Mouse (Mus musculus) intestine, postnatal 0 days (tissue): ENCODE data around the gene Rtn4rl1. TPM values are rescaled to one million over a fixed set of nuclear protein-coding genes. Genes with fewer than 3 reads are reported as not detected.
"Not testable (repeated sequence)": the region's sequence is repeated elsewhere in the genome, so short reads cannot be mapped to it uniquely, and the experiment has no call there.

Experiments
- ATAC-seq: fragments of 200-750 bp; cut with Nextera tagmentation; 2 replicates; pipeline ENCODE4 v1.8.0; 2017; ENCODE audit warnings: mild to moderate bottlenecking, moderate TSS enrichment, moderate library complexity
- H3K27ac ChIP-seq: fragments of 300-500 bp; sonication (generic); 2 replicates; pipeline ENCODE4 v1.5.1; 2014; ENCODE audit warnings: mild to moderate bottlenecking, low read depth, low read length, moderate library complexity
- H3K27me3 ChIP-seq: fragments of 300-500 bp; sonication (generic); replicated peaks from 2 replicates; pipeline ENCODE4 v1.6.1; 2014; ENCODE audit warnings: low read length, mixed read lengths; ENCODE audit not compliant: control insufficient read depth, insufficient read depth
- H3K36me3 ChIP-seq: fragments of 300-500 bp; sonication (generic); 2 replicates; pipeline ENCODE4 v1.6.1; 2014; ENCODE audit warnings: mild to moderate bottlenecking, moderate library complexity; ENCODE audit not compliant: control insufficient read depth, insufficient read depth
- H3K4me1 ChIP-seq: fragments of 300-500 bp; sonication (generic); replicated peaks from 2 replicates; pipeline ENCODE4 v1.6.1; 2014; ENCODE audit warnings: antibody characterized with exemption, low read length, mixed read lengths; ENCODE audit not compliant: control insufficient read depth, insufficient read depth
- H3K4me2 ChIP-seq: fragments of 300-500 bp; sonication (generic); replicated peaks from 2 replicates; pipeline ENCODE4 v1.6.1; 2014; ENCODE audit warnings: low read depth, mild to moderate bottlenecking, moderate library complexity
- H3K4me3 ChIP-seq: fragments of 300-500 bp; sonication (generic); 2 replicates; pipeline ENCODE4 v1.5.1; 2014; ENCODE audit warnings: low read depth, low read length
- H3K9ac ChIP-seq: fragments of 300-500 bp; sonication (generic); 2 replicates; pipeline ENCODE4 v1.6.1; 2014; ENCODE audit warnings: mild to moderate bottlenecking, low read depth, low read length
- H3K9me3 ChIP-seq: fragments of 300-500 bp; sonication (generic); 2 replicates; pipeline ENCODE4 v1.6.1; 2016; ENCODE audit warnings: mixed run types; ENCODE audit not compliant: control insufficient read depth
- CTCF ChIP-seq: sonication (generic); IDR thresholded peaks from 2 replicates; pipeline ENCODE4 v1.5.1; 2016; ENCODE audit warnings: low read depth, mild to moderate bottlenecking, control low read depth, antibody characterized with exemption, moderate library complexity
- WGBS: fragments of 180-500 bp; shearing (Covaris S2); extraction: QIAGEN DNeasy Blood & Tissue Kit; methylation state at CpG from one replicate; pipeline ENCODE4 v1.1.7; 2014; 5-methylcytosine and 5-hydroxymethylcytosine counted together
- polyA plus RNA-seq: library from polyadenylated mRNA; unstranded; fragments of >200 nt; fragmentation: Nextera tagmentation; extraction: Ambion mirVana; gene quantifications from 2 replicates; pipeline ENCODE4 v1.2.1, GENCODE M21; 2015

Gene Rtn4rl1
- polyA plus RNA-seq, 1 experiment from 2014 or later: 1.5 TPM

DNA sequence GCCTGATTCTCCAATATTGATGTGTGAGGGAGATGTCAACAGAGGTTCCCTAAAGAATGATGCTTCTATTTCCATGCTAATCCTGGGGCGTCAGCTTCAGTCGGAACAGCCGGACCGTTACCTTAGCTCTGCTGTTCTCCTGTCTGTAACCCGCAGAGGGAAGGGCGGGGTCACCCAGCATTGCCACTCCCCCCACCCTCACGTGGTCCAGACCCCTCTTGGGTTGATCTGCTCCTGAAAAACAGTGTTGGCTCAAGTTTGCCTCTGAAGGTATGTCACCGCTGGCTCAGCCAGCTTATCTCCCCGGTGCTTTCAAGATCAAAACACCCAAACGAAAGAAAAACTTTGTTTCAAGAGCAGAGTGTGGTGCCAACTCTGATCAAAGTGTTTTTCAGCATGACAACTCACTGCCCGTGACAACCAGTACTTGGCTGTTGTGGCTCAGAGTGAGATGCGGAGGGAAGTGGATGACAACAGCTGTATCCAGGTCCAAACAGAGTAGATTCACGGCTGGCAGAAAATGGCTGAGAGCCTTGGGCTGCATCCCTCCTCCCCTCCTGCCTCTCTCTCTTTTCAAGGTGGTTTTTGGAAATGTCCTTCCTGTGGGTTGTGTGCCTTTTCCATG lies 89.0 kb downstream of the Rtn4rl1 start:
- Histone ChIP-seq H3K4me1 (peaks cover 4% of the 10 kb centered on the region; the same call in 1 of the 2 replicates), H3K27ac (no peak overlapping the region), H3K4me2 (peak overlapping the region; percentile 48; the same call in 1 of the 2 replicates), H3K36me3 (no peaks in the 10 kb centered on the region), H3K9ac (no peak overlapping the region), H3K4me3 (no peak overlapping the region), H3K27me3 (peaks cover 27% of the 10 kb centered on the region), H3K9me3 (no peaks in the 10 kb centered on the region)
- ATAC-seq: no peak
- 18% methylated on average over 13 of the region's 13 CpGs for WGBS
- TF ChIP-seq CTCF: no peak

DNA sequence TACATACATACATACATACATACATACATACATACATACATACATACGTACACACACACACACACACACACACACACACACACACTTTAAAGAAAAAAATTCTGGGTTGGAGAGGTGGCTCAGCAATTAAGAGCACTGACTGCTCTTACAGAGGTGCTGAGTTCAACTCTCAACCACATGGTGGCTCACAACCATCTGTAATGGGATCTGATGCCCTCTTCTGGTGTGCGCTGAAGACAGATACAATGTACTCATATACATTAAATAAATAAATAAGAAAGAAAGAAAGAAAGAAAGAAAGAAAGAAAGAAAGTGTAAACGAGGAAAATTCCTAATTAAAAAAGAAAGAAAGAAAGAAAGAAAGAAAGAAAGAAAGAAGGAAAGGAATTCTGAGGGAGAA lies 90.2 kb downstream of the Rtn4rl1 start:
- ATAC-seq, H3K27ac ChIP-seq, H3K4me2 ChIP-seq, H3K9ac ChIP-seq, H3K36me3 ChIP-seq, H3K9me3 ChIP-seq, H3K4me3 ChIP-seq, H3K4me1 ChIP-seq: not testable (repeated sequence)
- peaks cover 27% of the 10 kb centered on the region for H3K27me3 ChIP-seq
- WGBS: 63% methylated on average over 3 of the region's 3 CpGs
- 0 out of 2 replicates have a peak, but pooled peaks have one; percentile 10 for TF ChIP-seq CTCF

DNA sequence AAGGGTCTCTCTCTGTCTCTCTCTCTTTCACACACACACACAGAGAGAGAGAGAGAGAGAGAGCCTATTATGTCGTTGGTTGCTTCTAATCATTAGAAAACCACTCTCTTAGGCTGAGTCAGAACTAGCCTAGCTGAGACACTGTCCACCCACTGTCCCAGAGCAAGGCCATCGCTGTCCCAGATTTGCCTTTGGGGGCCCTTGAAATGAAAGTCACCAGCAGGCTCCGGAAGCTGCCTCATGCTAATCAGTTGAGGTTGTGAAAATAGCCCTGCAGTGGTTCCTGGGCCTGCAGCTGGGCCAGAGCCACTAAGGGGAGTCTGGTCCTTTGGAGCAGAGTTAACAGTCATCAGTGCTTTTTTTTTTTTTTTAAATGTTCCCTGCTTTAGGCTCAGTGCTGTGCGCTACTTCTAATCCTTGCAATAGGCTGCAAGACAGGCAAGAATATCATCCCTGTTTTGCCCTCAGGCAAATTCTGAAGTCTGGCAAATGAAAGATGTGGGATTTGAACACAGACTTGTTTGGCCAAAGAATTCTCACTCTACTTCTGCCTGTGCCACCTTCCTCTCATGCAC lies 92.4 kb downstream of the Rtn4rl1 start:
- 56% methylated on average over 4 of the region's 4 CpGs for WGBS
- no peaks in the 10 kb centered on the region for H3K9me3 ChIP-seq
- H3K4me1 ChIP-seq: no peaks in the 10 kb centered on the region
- no peak for TF ChIP-seq CTCF
- peaks cover 20% of the 10 kb centered on the region for H3K27me3 ChIP-seq
- H3K4me2 ChIP-seq: no peak overlapping the region
- H3K27ac ChIP-seq: no peak overlapping the region
- no peak overlapping the region for H3K9ac ChIP-seq
- no peaks in the 10 kb centered on the region for H3K36me3 ChIP-seq
- no peak for ATAC-seq
- no peak overlapping the region for H3K4me3 ChIP-seq

DNA sequence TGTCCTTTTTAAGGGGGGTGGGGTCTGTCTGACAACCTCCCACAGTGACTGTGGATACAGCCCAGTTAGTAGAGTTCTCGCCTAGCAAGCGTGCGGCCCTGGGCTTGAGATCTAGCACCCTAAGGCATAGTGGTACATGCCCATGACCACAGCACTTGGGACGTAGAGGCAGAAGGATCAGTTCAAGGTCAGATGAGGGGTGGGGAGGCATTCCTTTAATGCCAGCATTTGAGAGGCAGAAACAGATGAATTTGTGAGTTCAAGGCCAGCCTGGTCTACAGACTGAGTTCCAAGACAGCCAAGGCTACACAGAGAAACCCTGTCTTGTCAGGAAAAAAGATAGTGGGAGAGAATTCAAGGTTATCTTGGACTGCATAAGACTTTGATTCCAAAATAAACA lies 93.3 kb downstream of the Rtn4rl1 start:
- Histone ChIP-seq H3K36me3 (no peaks in the 10 kb centered on the region), H3K27me3 (peaks cover 16% of the 10 kb centered on the region), H3K4me3 (no peak overlapping the region), H3K4me2 (no peak overlapping the region), H3K9ac (no peak overlapping the region), H3K4me1 (no peaks in the 10 kb centered on the region), H3K27ac (no peak overlapping the region), H3K9me3 (no peaks in the 10 kb centered on the region)
- WGBS: 91% methylated on average over 4 of the region's 4 CpGs
- TF ChIP-seq CTCF: no peak
- ATAC-seq: no peak

DNA sequence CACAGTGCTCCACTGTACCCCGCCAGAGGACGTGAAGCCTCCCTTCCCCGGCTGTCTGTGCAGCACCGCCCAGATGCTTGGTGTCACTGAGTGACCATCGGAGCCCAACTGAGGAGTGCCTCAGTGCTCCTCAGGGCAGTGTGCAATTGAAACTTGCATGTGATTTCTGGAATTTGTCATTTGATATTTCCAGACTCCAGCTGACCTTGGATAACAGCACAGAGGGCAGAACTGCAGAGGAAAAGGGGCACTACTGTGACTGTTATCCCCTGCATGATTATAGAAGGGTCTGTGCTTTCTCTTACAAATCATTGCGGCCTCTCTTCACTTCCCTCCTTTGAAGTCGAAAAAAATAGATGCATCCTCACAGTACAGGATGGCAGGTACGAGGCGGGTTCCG lies 94.4 kb downstream of the Rtn4rl1 start:
- 82% methylated on average over 10 of the region's 10 CpGs for WGBS
- Histone ChIP-seq H3K4me3 (no peak overlapping the region), H3K4me1 (no peaks in the 10 kb centered on the region), H3K9ac (no peak overlapping the region), H3K4me2 (no peak overlapping the region), H3K27ac (no peak overlapping the region), H3K9me3 (no peaks in the 10 kb centered on the region), H3K36me3 (no peaks in the 10 kb centered on the region), H3K27me3 (peaks cover 22% of the 10 kb centered on the region)
- ATAC-seq: no peak
- TF ChIP-seq CTCF: no peak

DNA sequence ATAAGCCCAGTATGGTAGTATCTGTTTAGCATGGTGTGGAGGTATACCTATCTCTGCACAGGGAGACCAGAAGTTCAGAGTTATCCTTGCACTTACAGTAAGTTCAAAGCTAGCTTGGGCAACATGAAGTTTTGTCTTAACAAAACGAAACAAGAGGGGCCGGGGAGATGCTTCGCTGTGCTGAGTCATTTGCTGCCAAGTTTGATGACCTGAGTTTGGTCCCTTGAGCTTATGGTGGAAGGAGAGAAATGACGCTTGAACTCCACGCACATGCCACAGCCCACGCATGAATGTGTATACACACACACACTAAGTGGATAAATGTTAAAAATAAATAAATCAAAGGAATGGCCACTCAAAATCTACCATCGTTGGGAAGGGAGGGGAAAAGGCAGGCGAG lies 94.9 kb downstream of the Rtn4rl1 start:
- no peak overlapping the region for H3K4me2 ChIP-seq
- 78% methylated on average over 8 of the region's 8 CpGs for WGBS
- H3K36me3 ChIP-seq: no peaks in the 10 kb centered on the region
- no peaks in the 10 kb centered on the region for H3K4me1 ChIP-seq
- H3K9me3 ChIP-seq: no peaks in the 10 kb centered on the region
- H3K4me3 ChIP-seq: no peak overlapping the region
- peaks cover 16% of the 10 kb centered on the region; the same call in 1 of the 2 replicates for H3K27me3 ChIP-seq
- no peak for TF ChIP-seq CTCF
- no peak for ATAC-seq
- H3K27ac ChIP-seq: no peak overlapping the region
- no peak overlapping the region for H3K9ac ChIP-seq
